Comparison of ENCODE assay signal across 26 mouse cellular contexts in genomic region chr2:130828668-130829067, GRCm38 (mm10).
DNase-seq lines count a peak whose midpoint lies in the region; ATAC-seq lines count a peak whose summit lies in the region.
"Had no signal": no experiment of that assay in that cellular context is flagged by ENCODE, and none has a peak within 500 bp of the region (broad histone marks: within the 10 kb centered on the region; RNA-seq: fewer than 3 reads in every experiment).

No protein-coding gene starts in this region.

- DNase-seq in heart, adult 11 months, result peak; percentile 60
- DNase-seq in heart, postnatal 10 days, result no peak
- DNase-seq in kidney, adult 11 months, result peak; percentile 64
- DNase-seq in kidney, postnatal 10 days, result no peak
- DNase-seq in neural tube, embryonic 10.5 days (ENCODE audit: extremely low spot score, low spot score), result no peak
- DNase-seq in kidney, postnatal 36 days, result peak; percentile 32 to 72
- DNase-seq in yolk sac, embryonic 10.5 days (ENCODE audit: low spot score), result no peak
- DNase-seq: cerebellum, adult 11 months; cerebellum, adult 9-10 months; embryo, embryonic 11 days; layer of hippocampus, adult 9-11 months; liver; lung, adult 18-20 months; lung, postnatal 4 days; midbrain, embryonic 14.5 days; right cerebral cortex, postnatal 25 days had no signal

- H3K36me3 ChIP-seq in neural tube, embryonic 15.5 days, result peaks cover 12% of the 10 kb centered on the region; the same call in 1 of the 2 replicates
- H3K36me3 ChIP-seq: forebrain, embryonic 10.5 days; stomach, embryonic 15.5 days had no signal

- WGBS in neural tube, embryonic 15.5 days, result 100% methylated on average over 1 of the region's 1 CpGs

- intact Hi-C loops in heart, postnatal 10 days (cut with DNase I), result no loop called here

- H3K27me3 ChIP-seq in neural tube, embryonic 15.5 days (replicated peaks), result no peaks in the 10 kb centered on the region
- H3K27me3 ChIP-seq: CH12.LX; embryonic facial prominence, embryonic 12.5 days; forebrain, embryonic 15.5 days; stomach, embryonic 15.5 days had no signal

- no peak for ATAC-seq in neural tube, embryonic 15.5 days (ENCODE audit: low FRiP score)
- ATAC-seq: activated CD4-positive, CD25-positive, alpha-beta regulatory T cell, adult 4 months; forebrain, embryonic 15.5 days; intestine, embryonic 16.5 days; lung, postnatal 0 days had no signal

- no peak overlapping the region for H3K9ac ChIP-seq in neural tube, embryonic 15.5 days (replicated peaks)
- H3K9ac ChIP-seq: embryonic facial prominence, embryonic 12.5 days; forebrain, embryonic 15.5 days; stomach, embryonic 15.5 days had no signal

- no peak overlapping the region for H3K4me3 ChIP-seq in neural tube, embryonic 15.5 days (replicated peaks)
- H3K4me3 ChIP-seq: embryonic facial prominence, embryonic 12.5 days; forebrain, embryonic 10.5 days; forebrain, embryonic 15.5 days; stomach, embryonic 15.5 days had no signal

- 0 out of 2 replicates have a peak overlapping the region, but pooled peaks have one; percentile 35 for H3K27ac ChIP-seq in neural tube, embryonic 15.5 days (replicated peaks)
- H3K27ac ChIP-seq: embryonic facial prominence, embryonic 12.5 days; forebrain, embryonic 10.5 days; forebrain, embryonic 15.5 days; stomach, embryonic 15.5 days had no signal

- no peaks in the 10 kb centered on the region for H3K9me3 ChIP-seq in neural tube, embryonic 15.5 days (replicated peaks)
- H3K9me3 ChIP-seq: embryonic facial prominence, embryonic 12.5 days; forebrain, embryonic 10.5 days; forebrain, embryonic 15.5 days; stomach, embryonic 15.5 days had no signal

- no peak overlapping the region for H3K4me2 ChIP-seq in neural tube, embryonic 15.5 days
- H3K4me2 ChIP-seq: embryonic facial prominence, embryonic 12.5 days; forebrain, embryonic 15.5 days; heart, embryonic 11.5 days; stomach, embryonic 15.5 days had no signal

- peaks cover 9% of the 10 kb centered on the region for H3K4me1 ChIP-seq in neural tube, embryonic 15.5 days
- H3K4me1 ChIP-seq: embryonic facial prominence, embryonic 12.5 days; forebrain, embryonic 10.5 days; stomach, embryonic 15.5 days had no signal

Comparison
In these comparisons a context has a peak if more than half of its experiments do, and no peak if none do; other contexts are left out.
1. DNase-seq: peak in heart, adult 11 months (single experiment), kidney, adult 11 months (single experiment) and kidney, postnatal 36 days (2 of 2); none in heart, postnatal 10 days (0 of 2), kidney, postnatal 10 days (single experiment), neural tube, embryonic 10.5 days (single experiment) and yolk sac, embryonic 10.5 days (single experiment).